Mouse (Mus musculus) neural tube, embryonic 11.5 days (tissue): ENCODE data around the gene Mark3. TPM values are rescaled to one million over a fixed set of nuclear protein-coding genes. Genes with fewer than 3 reads are reported as not detected.

ENCODE experiments used
- ATAC-seq: fragments of 200-750 bp; cut with Nextera tagmentation; 2 replicates; pipeline ENCODE4 v1.8.0; 2017; ENCODE audit warnings: moderate number of reproducible peaks, mild to moderate bottlenecking, moderate TSS enrichment, moderate library complexity; ENCODE audit not compliant: insufficient read depth, low FRiP score, low TSS enrichment
- DNase-seq: peaks from one replicate; pipeline ENCODE4 v3.0.0-alpha.2; 2015; ENCODE audit warnings: low spot score
- H3K27ac ChIP-seq: fragments of 300-500 bp; sonication (generic); 2 replicates; pipeline ENCODE4 v1.5.1; 2014; ENCODE audit warnings: low read depth, mild to moderate bottlenecking, low read length
- H3K27me3 ChIP-seq: fragments of 300-500 bp; sonication (generic); 2 replicates; pipeline ENCODE4 v1.6.1; 2014; ENCODE audit warnings: mild to moderate bottlenecking, low read length, mixed read lengths; ENCODE audit not compliant: control insufficient read depth, insufficient read depth
- H3K36me3 ChIP-seq: fragments of 300-500 bp; sonication (generic); 2 replicates; pipeline ENCODE4 v1.6.1; 2014; ENCODE audit warnings: mild to moderate bottlenecking, low read length, moderate library complexity, mixed read lengths; ENCODE audit not compliant: control insufficient read depth, insufficient read depth
- H3K4me1 ChIP-seq: fragments of 300-500 bp; sonication (generic); 2 replicates; pipeline ENCODE4 v1.6.1; 2014; ENCODE audit warnings: low read length, mixed read lengths; ENCODE audit not compliant: control insufficient read depth, insufficient read depth
- H3K4me2 ChIP-seq: fragments of 300-500 bp; sonication (generic); 2 replicates; pipeline ENCODE4 v1.6.1; 2014; ENCODE audit warnings: low read depth, mild to moderate bottlenecking, moderate library complexity
- H3K4me3 ChIP-seq: fragments of 300-500 bp; sonication (generic); 2 replicates; pipeline ENCODE4 v1.5.1; 2014; ENCODE audit warnings: low read depth, low read length
- H3K9ac ChIP-seq: fragments of 300-500 bp; sonication (generic); 2 replicates; pipeline ENCODE4 v1.6.1; 2014; ENCODE audit warnings: mild to moderate bottlenecking, low read length
- H3K9me3 ChIP-seq: fragments of 300-500 bp; sonication (generic); 2 replicates; pipeline ENCODE4 v1.6.1; 2016; ENCODE audit warnings: low read length; ENCODE audit not compliant: control insufficient read depth
- WGBS: fragments of 180-500 bp; shearing (Covaris S2); extraction: QIAGEN DNeasy Blood & Tissue Kit; methylation state at CpG from one replicate; pipeline ENCODE4 v1.1.7; 2014; 5-methylcytosine and 5-hydroxymethylcytosine counted together
- polyA plus RNA-seq: library from polyadenylated mRNA; unstranded; fragments of >200 nt; fragmentation: Nextera tagmentation; extraction: Ambion mirVana; gene quantifications from 2 replicates; pipeline ENCODE4 v1.2.1, GENCODE M21; 2014

Mark3 gene
- polyA plus RNA-seq, 1 experiment from 2014 or later, result 73.1 TPM

DNA sequence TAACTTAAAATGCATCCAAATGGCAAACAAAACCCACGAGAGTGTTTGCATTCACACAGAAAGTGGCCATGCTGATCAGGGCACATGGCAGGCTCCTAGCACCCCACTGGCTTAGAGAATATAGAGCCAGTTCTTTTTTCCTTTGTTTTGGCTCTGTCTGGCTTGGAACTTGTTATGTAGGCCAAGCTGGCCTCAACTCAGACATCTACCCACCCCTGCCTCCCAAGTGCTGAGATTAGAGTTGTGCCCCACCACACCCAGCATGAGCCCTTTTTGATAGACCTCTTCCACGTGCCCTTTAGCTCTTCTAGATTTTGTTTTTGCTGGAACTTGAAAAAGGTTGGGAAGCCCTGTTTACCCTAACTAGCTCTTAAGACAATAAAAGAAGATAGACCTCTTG lies 19.5 kb downstream of the Mark3 start:
- Histone ChIP-seq H3K4me1 (no peaks in the 10 kb centered on the region), H3K9ac (no peak overlapping the region), H3K36me3 (peaks cover 13% of the 10 kb centered on the region), H3K4me3 (no peak overlapping the region), H3K27ac (no peak overlapping the region), H3K27me3 (no peaks in the 10 kb centered on the region), H3K4me2 (no peak overlapping the region), H3K9me3 (no peaks in the 10 kb centered on the region)
- WGBS, result 88% methylated on average over 2 of the region's 2 CpGs
- ATAC-seq (no peak), DNase-seq (no peak)

GRCm38 (mm10) chr12:111597310-111597709 lies 23.0 kb downstream of the Mark3 start:
- H3K9ac ChIP-seq, result no peak overlapping the region
- peaks cover 16% of the 10 kb centered on the region for H3K36me3 ChIP-seq
- H3K27ac ChIP-seq, result no peak overlapping the region
- H3K9me3 ChIP-seq, result no peaks in the 10 kb centered on the region
- no peak overlapping the region for H3K4me3 ChIP-seq
- 100% methylated on average over 1 of the region's 1 CpGs for WGBS
- ATAC-seq, result no peak
- no peaks in the 10 kb centered on the region for H3K27me3 ChIP-seq
- no peak overlapping the region for H3K4me2 ChIP-seq
- DNase-seq, result no peak
- H3K4me1 ChIP-seq, result no peaks in the 10 kb centered on the region

DNA sequence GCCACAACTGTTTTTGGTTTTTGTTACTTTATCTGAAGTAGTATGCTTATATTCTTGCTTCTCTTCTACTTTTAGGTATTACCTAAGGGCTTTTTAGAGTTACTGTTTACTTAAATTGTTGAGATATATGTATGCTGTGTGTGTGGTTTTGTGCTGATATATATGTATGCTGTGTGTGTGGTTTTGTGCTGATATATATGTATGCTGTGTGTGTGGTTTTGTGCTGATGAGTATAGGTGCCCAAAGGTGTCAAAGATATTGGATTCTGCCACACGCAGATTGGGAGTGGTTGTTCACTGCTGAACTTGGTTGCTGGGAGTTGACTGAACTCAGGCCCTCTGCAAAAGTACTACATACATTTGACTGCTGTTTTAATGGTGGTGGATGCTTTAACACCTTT lies 24.6 kb downstream of the Mark3 start:
- no peak overlapping the region for H3K9ac ChIP-seq
- 97% methylated on average over 1 of the region's 1 CpGs for WGBS
- peaks cover 16% of the 10 kb centered on the region for H3K36me3 ChIP-seq
- DNase-seq (no peak), ATAC-seq (no peak)
- H3K4me2 ChIP-seq, result no peak overlapping the region
- no peak overlapping the region for H3K4me3 ChIP-seq
- H3K9me3 ChIP-seq, result no peaks in the 10 kb centered on the region
- no peak overlapping the region for H3K27ac ChIP-seq
- no peaks in the 10 kb centered on the region for H3K27me3 ChIP-seq
- H3K4me1 ChIP-seq, result no peaks in the 10 kb centered on the region

- Histone ChIP-seq H3K9me3 (no peaks in the 10 kb centered on the region), H3K27me3 (no peaks in the 10 kb centered on the region), H3K27ac (no peak overlapping the region), H3K4me2 (no peak overlapping the region), H3K4me3 (no peak overlapping the region), H3K36me3 (peaks cover 16% of the 10 kb centered on the region), H3K4me1 (no peaks in the 10 kb centered on the region), H3K9ac (no peak overlapping the region)
- WGBS, result 95% methylated on average over 5 of the region's 5 CpGs
- ATAC-seq, result no peak
- no peak for DNase-seq
These were observed 25.3 kb downstream of the Mark3 start for GRCm38 (mm10) chr12:111599640-111600039.

DNA sequence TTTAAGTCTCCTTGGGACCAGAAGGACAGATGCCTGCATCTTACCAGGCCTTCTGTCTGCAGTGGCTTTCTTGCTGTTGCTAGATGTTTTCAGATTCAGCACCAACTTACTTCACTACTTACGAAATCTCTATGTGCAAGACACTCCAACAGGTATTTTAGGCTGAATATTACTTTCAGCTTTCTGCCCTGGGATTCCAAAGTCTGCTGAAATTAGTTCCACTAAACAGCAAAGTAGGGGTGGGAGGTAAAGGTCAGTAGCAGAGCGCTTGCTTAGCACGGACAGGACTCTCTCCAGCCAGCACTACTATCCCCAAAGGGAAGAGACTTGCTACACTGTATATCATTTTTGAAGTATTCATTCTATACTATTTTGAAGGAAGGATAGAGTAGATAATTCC lies 29.5 kb downstream of the Mark3 start:
- Histone ChIP-seq H3K27me3 (no peaks in the 10 kb centered on the region), H3K9ac (no peak overlapping the region), H3K4me3 (no peak overlapping the region), H3K36me3 (peaks cover 3% of the 10 kb centered on the region; the same call in 1 of the 2 replicates), H3K9me3 (no peaks in the 10 kb centered on the region), H3K4me2 (no peak overlapping the region), H3K27ac (no peak overlapping the region), H3K4me1 (no peaks in the 10 kb centered on the region)
- no peak for DNase-seq
- WGBS, result 93% methylated on average over 3 of the region's 3 CpGs
- ATAC-seq, result no peak

GRCm38 (mm10) chr12:111605619-111606018 lies 31.3 kb downstream of the Mark3 start:
- Histone ChIP-seq H3K4me1 (no peaks in the 10 kb centered on the region), H3K27me3 (no peaks in the 10 kb centered on the region), H3K4me3 (no peak overlapping the region), H3K9me3 (no peaks in the 10 kb centered on the region), H3K4me2 (no peak overlapping the region), H3K9ac (no peak overlapping the region), H3K36me3 (peaks cover 4% of the 10 kb centered on the region), H3K27ac (no peak overlapping the region)
- 94% methylated on average over 2 of the region's 2 CpGs for WGBS
- ATAC-seq (no peak), DNase-seq (no peak)

GRCm38 (mm10) chr12:111608015-111608414 lies 33.7 kb downstream of the Mark3 start:
- H3K27ac ChIP-seq, result no peak overlapping the region
- H3K9ac ChIP-seq, result no peak overlapping the region
- no peak overlapping the region for H3K4me3 ChIP-seq
- DNase-seq (no peak), ATAC-seq (no peak)
- WGBS, result 55% methylated on average over 5 of the region's 5 CpGs
- H3K4me2 ChIP-seq, result no peak overlapping the region
- H3K9me3 ChIP-seq, result no peaks in the 10 kb centered on the region
- no peaks in the 10 kb centered on the region for H3K27me3 ChIP-seq
- peaks cover 4% of the 10 kb centered on the region for H3K36me3 ChIP-seq
- H3K4me1 ChIP-seq, result no peaks in the 10 kb centered on the region

DNA sequence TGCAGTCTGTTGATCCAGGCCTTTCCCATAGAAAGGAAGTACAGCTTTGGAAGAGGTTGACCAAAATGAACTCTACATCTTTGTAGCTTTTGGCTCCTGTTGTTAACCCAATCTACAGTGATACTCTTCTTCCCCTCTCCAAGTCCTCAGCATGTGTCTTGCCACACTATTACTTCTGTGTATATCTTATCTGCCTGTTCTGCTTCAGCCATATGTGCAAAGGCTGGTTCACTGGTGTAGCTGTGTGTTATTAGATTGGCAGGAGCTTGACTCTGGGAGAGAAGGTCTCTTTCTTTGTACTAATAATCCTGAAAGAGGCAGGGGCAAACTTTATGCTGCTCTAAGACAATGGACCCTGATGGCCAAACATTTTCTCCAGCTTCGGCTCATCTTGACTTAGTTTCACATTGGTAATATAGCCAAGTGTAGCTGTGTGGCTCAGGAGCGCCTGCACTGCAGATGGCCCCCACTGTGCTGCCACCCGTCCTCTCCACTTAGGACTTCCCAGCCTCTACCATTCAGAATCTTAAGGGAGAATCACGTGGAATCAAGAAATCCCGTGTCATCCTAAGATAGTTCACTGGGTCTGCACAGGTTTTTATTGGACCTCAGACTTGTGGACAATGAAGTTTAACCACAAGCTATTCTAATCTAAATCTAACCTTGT lies 40.3 kb downstream of the Mark3 start:
- no peak overlapping the region for H3K9ac ChIP-seq
- H3K4me2 ChIP-seq, result no peak overlapping the region
- H3K9me3 ChIP-seq, result no peaks in the 10 kb centered on the region
- WGBS, result 91% methylated on average over 5 of the region's 5 CpGs
- H3K4me1 ChIP-seq, result no peaks in the 10 kb centered on the region
- no peak for ATAC-seq
- H3K27ac ChIP-seq, result no peak overlapping the region
- no peaks in the 10 kb centered on the region for H3K27me3 ChIP-seq
- peaks cover 4% of the 10 kb centered on the region for H3K36me3 ChIP-seq
- no peak for DNase-seq
- no peak overlapping the region for H3K4me3 ChIP-seq

- peaks cover 10% of the 10 kb centered on the region for H3K36me3 ChIP-seq
- ATAC-seq (no peak), DNase-seq (no peak)
- H3K4me2 ChIP-seq, result no peak overlapping the region
- H3K4me3 ChIP-seq, result no peak overlapping the region
- H3K4me1 ChIP-seq, result no peaks in the 10 kb centered on the region
- no peaks in the 10 kb centered on the region for H3K27me3 ChIP-seq
- H3K9ac ChIP-seq, result no peak overlapping the region
- WGBS, result 90% methylated on average over 7 of the region's 7 CpGs
- H3K27ac ChIP-seq, result no peak overlapping the region
- H3K9me3 ChIP-seq, result no peaks in the 10 kb centered on the region
These were observed 43.9 kb downstream of the Mark3 start for GRCm38 (mm10) chr12:111618266-111618665.
